Mouse (Mus musculus): Measurements from ENCODE around the gene Gm21987. TPM values are rescaled to one million over a fixed set of nuclear protein-coding genes. Genes with fewer than 3 reads are reported as not detected.

The Gm21987 gene
- total and polyA plus RNA-seq, 2 experiments from 2014 or later = not detected

DNA sequence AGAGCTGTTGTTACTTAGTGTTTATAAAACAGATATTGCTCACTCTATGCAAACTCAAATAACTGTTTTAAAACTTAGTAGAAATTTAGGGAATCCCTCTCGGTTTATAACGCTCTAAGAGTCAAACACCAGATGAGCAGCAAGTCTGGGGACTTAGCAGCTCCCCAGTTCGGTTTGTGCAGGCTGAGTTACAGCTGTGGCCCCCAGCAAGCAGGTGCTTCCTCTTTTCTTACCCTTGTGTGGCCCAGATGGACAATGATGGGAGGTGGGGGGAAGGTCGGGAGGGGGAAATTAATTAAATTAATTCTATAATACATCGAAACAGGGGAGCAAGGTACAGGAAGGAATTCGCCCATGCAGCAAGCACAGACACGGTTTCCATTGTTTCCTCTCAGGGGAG, 39.2 kb upstream of the Gm21987 start:
- no peak overlapping the region for H3K4me3 ChIP-seq (ENCODE audit: low read depth, low read length)
- H3K4me1 ChIP-seq (ENCODE audit: insufficient read depth) = no peaks in the 10 kb centered on the region
- H3K9me3 ChIP-seq (ENCODE audit: low read length) = no peaks in the 10 kb centered on the region
- H3K9ac ChIP-seq = no peak overlapping the region
- no peaks in the 10 kb centered on the region for H3K36me3 ChIP-seq (ENCODE audit: insufficient read depth)
- H3K27ac ChIP-seq (ENCODE audit: low read depth, low read length) = no peak overlapping the region
- DNase-seq (no peak), ATAC-seq (no peak)
- no peak for TF ChIP-seq CTCF (IDR thresholded peaks at IDR 0.05; ENCODE audit: low read depth)
- H3K4me2 ChIP-seq (ENCODE audit: low read depth) = no peak overlapping the region
- 45% methylated on average over 7 of the region's 7 CpGs for WGBS
- H3K27me3 ChIP-seq (ENCODE audit: insufficient read depth, low read length) = no peaks in the 10 kb centered on the region

DNA sequence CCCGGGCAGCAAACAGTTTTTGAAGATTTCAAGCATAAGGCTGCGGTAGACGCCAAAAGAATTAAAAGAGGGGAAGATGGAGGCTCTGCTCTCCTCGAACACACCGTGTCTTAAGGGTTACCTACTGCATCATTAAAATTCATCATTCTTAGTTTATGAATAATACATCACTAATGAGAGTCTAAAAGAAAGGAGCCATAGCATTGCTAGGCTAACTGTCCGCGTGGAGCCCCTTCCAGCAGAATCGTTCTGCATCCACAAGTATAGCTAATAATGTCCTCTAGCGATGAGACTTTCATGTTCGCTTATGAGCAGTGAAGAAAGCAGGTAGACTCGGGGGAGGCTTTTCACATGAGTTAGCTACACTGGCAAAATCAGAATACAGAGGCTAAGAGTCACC, 38.6 kb upstream of the Gm21987 start:
- 51% methylated on average over 11 of the region's 11 CpGs for WGBS
- no peak for ATAC-seq
- H3K27ac ChIP-seq (ENCODE audit: low read depth, low read length) = no peak overlapping the region

DNA sequence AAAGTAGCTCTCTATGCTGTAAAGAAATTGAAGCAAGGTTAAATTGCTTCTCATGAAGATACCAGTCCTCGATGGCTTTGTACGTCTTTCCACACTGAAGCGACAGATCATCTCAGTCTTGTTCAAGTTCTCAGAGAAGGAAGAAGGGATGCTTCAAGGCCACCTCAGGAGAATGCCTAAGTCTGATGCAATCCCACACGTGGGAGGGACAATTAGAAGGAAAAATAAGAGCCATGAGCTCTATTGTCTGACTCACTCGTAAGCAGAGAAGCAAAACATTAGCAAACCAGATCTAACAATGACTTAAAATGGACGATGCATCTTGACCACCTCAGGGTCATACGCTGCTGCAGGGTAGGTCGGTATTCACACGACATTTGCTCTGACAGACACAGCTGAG, 28.3 kb upstream of the Gm21987 start:
- 73% methylated on average over 9 of the region's 9 CpGs for WGBS
- Histone ChIP-seq H3K36me3 (ENCODE audit: insufficient read depth) (no peaks in the 10 kb centered on the region), H3K27me3 (ENCODE audit: insufficient read depth, low read length) (no peaks in the 10 kb centered on the region), H3K9me3 (ENCODE audit: low read length) (no peaks in the 10 kb centered on the region), H3K27ac (ENCODE audit: low read depth, low read length) (no peak overlapping the region), H3K9ac (no peak overlapping the region), H3K4me2 (ENCODE audit: low read depth) (no peak overlapping the region), H3K4me1 (ENCODE audit: insufficient read depth) (no peaks in the 10 kb centered on the region), H3K4me3 (ENCODE audit: low read depth, low read length) (no peak overlapping the region)
- no peak for TF ChIP-seq CTCF (IDR thresholded peaks at IDR 0.05; ENCODE audit: low read depth)
- DNase-seq = no peak
- no peak for ATAC-seq

More for the DNA sequence above, 38.6 kb upstream of the Gm21987 start:
- Histone ChIP-seq H3K27me3 (ENCODE audit: insufficient read depth, low read length) (no peaks in the 10 kb centered on the region), H3K36me3 (ENCODE audit: insufficient read depth) (no peaks in the 10 kb centered on the region), H3K9me3 (ENCODE audit: low read length) (no peaks in the 10 kb centered on the region), H3K9ac (no peak overlapping the region), H3K4me3 (ENCODE audit: low read depth, low read length) (no peak overlapping the region), H3K4me1 (ENCODE audit: insufficient read depth) (no peaks in the 10 kb centered on the region), H3K4me2 (ENCODE audit: low read depth) (no peak overlapping the region)
- DNase-seq = no peak
- no peak for TF ChIP-seq CTCF (IDR thresholded peaks at IDR 0.05; ENCODE audit: low read depth)

DNA sequence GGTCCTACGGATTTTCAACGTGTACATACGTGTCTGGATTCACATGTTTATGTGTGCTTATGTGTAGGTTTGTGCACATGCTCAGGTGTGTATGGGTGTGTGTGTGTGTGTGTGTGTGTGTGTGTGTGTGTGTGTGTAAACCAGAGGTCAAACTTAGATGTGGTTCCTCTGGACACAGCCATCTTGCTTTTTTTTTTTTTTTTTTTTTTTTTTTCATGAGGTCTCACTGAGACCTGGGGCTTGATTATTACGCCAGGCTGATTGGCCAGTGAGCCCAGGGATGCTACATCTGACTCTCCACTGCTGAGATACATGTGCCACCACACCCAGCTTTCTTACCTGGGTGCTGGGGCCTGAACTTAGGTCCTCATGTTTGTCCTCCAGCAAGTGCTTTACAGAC, 27.8 kb upstream of the Gm21987 start:
- no peak for TF ChIP-seq CTCF (IDR thresholded peaks at IDR 0.05; ENCODE audit: low read depth)
- H3K9me3 ChIP-seq (ENCODE audit: low read length) = no peaks in the 10 kb centered on the region
- no peaks in the 10 kb centered on the region for H3K4me1 ChIP-seq (ENCODE audit: insufficient read depth)
- no peak overlapping the region for H3K9ac ChIP-seq
- no peaks in the 10 kb centered on the region for H3K36me3 ChIP-seq (ENCODE audit: insufficient read depth)
- H3K4me2 ChIP-seq (ENCODE audit: low read depth) = no peak overlapping the region
- DNase-seq = no peak
- 89% methylated on average over 4 of the region's 4 CpGs for WGBS
- no peak overlapping the region for H3K4me3 ChIP-seq (ENCODE audit: low read depth, low read length)
- ATAC-seq = no peak
- no peak overlapping the region for H3K27ac ChIP-seq (ENCODE audit: low read depth, low read length)
- no peaks in the 10 kb centered on the region for H3K27me3 ChIP-seq (ENCODE audit: insufficient read depth, low read length)

DNA sequence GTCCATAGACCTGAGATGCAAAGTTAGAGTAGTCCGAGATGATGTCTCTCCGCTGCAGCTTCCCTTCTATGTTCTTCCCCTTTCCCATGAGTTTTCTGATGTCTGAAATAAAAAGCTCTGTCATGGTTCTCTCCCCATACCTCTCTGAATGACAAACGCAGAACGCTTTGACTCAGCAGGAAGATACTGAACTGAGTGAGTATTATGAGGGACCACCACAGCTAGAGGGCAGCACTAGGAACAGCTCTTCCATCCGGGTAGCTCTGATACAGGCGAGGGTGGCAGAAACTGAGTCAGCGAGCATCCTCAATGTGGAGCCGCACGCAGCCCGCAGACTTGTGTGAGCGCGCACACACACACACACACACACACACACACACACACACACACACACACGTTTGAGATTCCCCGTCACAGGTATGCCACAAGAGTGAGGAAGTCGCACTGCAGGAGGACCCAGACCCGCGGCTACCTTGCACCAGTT, 25.3 kb upstream of the Gm21987 start:
- 22% methylated on average over 17 of the region's 17 CpGs for WGBS
- Histone ChIP-seq H3K4me1 (ENCODE audit: insufficient read depth) (no peaks in the 10 kb centered on the region), H3K27ac (ENCODE audit: low read depth, low read length) (no peak overlapping the region), H3K36me3 (ENCODE audit: insufficient read depth) (no peaks in the 10 kb centered on the region), H3K9me3 (ENCODE audit: low read length) (no peaks in the 10 kb centered on the region), H3K27me3 (ENCODE audit: insufficient read depth, low read length) (no peaks in the 10 kb centered on the region), H3K4me3 (ENCODE audit: low read depth, low read length) (peak overlapping the region; percentile 21; the same call in 1 of the 2 replicates), H3K4me2 (ENCODE audit: low read depth) (peak overlapping the region; percentile 42), H3K9ac (0 out of 2 replicates have a peak overlapping the region, but pooled peaks have one; percentile 39)
- ATAC-seq (peak; percentile 99), DNase-seq (peak; percentile 74)
- TF ChIP-seq CTCF (IDR thresholded peaks at IDR 0.05; ENCODE audit: low read depth) = peak; percentile 77

DNA sequence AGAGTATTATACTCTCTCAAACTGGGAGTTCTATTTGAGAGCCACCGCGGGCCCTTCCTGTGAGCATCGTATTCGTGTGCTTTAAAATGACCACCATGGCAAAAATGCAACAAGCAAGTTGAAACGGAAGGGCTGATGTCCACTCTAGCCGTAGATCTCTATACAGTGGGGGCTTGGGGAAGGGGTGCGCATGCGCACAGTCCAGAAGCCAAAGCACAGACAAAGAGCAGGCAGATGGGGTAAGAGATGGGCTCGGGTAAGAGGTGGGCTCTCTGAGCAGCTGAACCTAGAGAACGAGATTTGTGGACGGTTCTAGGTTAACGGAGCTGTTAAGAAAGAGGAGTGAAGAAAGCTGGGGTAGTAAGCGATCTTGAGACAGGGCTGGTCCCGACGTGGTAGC, 22.5 kb upstream of the Gm21987 start:
- Histone ChIP-seq H3K27me3 (ENCODE audit: insufficient read depth, low read length) (no peaks in the 10 kb centered on the region), H3K4me1 (ENCODE audit: insufficient read depth) (no peaks in the 10 kb centered on the region), H3K4me3 (ENCODE audit: low read depth, low read length) (no peak overlapping the region), H3K36me3 (ENCODE audit: insufficient read depth) (no peaks in the 10 kb centered on the region), H3K9ac (no peak overlapping the region), H3K27ac (ENCODE audit: low read depth, low read length) (no peak overlapping the region), H3K9me3 (ENCODE audit: low read length) (no peaks in the 10 kb centered on the region), H3K4me2 (ENCODE audit: low read depth) (no peak overlapping the region)
- no peak for DNase-seq
- TF ChIP-seq CTCF (IDR thresholded peaks at IDR 0.05; ENCODE audit: low read depth) = no peak
- no peak for ATAC-seq
- 93% methylated on average over 15 of the region's 15 CpGs for WGBS

DNA sequence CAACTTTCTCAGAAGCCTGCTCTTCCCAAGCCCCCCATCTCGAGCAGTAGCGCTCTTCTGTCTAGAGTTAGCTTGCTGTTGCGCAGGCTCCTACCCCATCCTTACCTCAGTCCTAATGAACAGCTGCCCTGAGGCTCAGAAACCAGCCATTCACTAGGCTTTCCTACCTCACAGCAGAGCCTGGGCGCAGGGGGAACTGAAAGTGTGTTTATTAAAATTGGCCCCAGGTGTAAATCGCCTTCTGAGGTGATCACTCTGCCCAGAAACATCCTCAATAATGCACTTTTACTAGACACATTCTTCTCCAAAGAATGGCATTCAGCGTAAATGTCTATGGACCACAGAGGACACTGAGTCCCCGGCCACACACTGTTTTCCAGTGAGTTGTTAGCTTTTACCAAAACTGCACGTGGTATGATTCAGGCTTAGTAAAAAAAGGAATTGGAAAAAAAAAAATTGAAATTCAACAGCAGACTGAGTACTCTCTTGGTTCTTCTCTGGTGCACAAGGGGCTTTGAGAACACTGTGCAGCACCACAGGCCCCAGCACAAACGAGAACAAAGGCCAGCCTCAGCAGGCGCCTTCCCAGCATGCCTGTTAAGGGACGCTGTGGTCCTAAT, 20.0 kb upstream of the Gm21987 start:
- H3K9ac ChIP-seq = no peak overlapping the region
- no peak overlapping the region for H3K27ac ChIP-seq (ENCODE audit: low read depth, low read length)
- TF ChIP-seq CTCF (IDR thresholded peaks at IDR 0.05; ENCODE audit: low read depth) = no peak
- ATAC-seq (no peak), DNase-seq (no peak)
- H3K9me3 ChIP-seq (ENCODE audit: low read length) = no peaks in the 10 kb centered on the region
- H3K4me1 ChIP-seq (ENCODE audit: insufficient read depth) = no peaks in the 10 kb centered on the region
- no peaks in the 10 kb centered on the region for H3K36me3 ChIP-seq (ENCODE audit: insufficient read depth)
- H3K27me3 ChIP-seq (ENCODE audit: insufficient read depth, low read length) = no peaks in the 10 kb centered on the region
- no peak overlapping the region for H3K4me2 ChIP-seq (ENCODE audit: low read depth)
- 78% methylated on average over 11 of the region's 11 CpGs for WGBS
- H3K4me3 ChIP-seq (ENCODE audit: low read depth, low read length) = no peak overlapping the region

Measured in forebrain, postnatal 0 days (tissue).